Mouse (Mus musculus): Measurements from ENCODE around the gene Rnf207.
A peak's percentile ranks its signal among the peaks of the same experiment; 100 is the strongest.

The Rnf207 gene

GRCm38 (mm10) chr4:152272006-152272405 lies 46.8 kb downstream of the Rnf207 start:
- DNase-seq (ENCODE audit: low read depth) = no peak

DNA sequence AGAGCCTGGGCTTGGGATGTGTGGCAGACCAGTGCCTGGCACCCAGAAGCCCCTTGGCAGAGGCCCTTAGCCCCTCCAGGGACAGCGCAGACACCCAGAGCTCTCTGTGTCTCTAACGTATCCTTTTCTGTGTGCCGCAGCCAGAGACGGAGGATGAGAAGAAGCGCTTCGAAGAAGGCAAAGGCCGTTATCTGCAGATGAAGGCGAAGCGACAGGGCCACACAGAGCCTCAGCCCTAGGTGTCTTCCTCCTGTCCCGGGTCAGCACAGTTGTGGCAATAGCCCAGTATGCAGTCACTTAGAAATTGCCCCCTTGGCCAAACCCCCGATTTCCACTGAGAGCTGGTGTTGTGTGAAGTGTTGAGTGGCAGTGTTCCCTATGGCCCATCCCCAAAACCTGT lies 47.5 kb downstream of the Rnf207 start:
- no peak for DNase-seq (ENCODE audit: low read depth)

DNA sequence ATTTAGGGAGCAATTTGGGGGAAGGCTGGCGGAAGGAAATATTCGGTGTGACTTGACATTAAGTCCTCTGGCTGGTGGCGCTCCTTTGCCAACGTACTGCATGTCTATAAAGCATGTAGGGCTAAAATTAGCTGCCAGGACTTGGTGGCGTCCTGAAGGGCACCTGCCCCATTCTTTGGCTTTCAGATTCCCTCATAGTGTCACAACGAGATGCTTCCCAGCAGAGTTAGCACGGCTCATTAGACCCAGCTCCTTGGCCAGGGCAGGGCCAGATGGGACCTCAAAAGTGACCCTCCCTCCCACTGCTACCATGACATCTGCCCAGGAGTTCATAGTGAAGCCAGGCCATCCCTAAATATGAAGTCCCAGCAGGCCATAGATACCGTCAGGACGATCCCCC lies 48.2 kb downstream of the Rnf207 start:
- DNase-seq (ENCODE audit: low read depth) = no peak

DNA sequence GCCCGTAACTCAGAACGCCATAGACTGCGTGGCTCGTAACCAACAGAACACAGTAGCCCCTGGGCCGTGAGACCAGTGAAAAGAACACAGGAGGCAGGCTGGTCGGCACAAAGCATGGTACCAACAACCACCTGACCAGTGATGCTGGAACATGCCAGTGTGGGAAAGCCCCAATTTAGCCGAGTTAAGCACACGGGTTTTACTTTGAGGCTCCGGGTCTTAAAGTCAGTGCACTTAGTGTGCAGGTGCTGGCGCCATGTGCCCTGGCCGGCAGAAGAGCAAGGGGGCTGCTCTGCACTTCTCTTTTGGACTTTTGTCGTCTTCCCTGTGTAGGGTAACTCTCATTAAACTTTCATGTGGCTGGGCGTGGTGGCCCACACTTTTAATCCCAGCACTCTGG lies 48.8 kb downstream of the Rnf207 start:
- DNase-seq (ENCODE audit: low read depth) = no peak

- no peak for DNase-seq (ENCODE audit: low read depth)
These were observed 50.9 kb downstream of the Rnf207 start for GRCm38 (mm10) chr4:152267748-152268369.

DNA sequence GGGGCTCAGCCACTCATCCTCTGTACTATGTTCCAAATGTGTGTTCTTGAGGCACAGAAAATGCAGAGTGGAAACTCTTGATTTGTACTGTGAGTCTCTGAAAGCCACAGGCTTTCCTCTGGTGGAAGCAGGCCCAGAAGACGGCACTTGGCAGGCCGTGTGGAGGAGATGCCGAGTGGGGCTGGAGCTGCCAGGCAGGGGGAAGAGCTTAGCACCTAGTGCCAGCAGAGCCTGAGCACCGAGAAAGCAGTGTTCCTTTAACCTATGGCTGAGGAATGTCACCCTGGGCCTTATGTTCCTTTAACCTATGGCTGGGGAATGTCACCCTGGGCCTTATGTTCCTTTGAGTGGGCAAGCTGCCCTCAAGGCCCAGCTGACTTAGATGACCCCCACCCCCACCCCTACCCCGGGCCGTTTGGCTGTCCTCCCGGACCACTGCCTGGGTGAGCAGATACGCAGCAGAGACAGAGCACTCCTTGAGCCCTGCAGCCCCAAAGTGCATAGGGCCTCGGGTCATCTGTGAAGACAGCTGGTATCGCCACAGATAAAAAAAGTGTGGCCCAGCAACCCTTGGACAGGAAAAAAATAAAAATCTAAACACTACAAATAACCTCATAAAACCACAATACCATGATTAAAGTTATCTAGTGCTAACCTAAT lies 52.4 kb downstream of the Rnf207 start:
- no peak for DNase-seq (ENCODE audit: low read depth)

GRCm38 (mm10) chr4:152265791-152266190 lies 53.0 kb downstream of the Rnf207 start:
- no peak for DNase-seq (ENCODE audit: low read depth)

GRCm38 (mm10) chr4:152264867-152265568 lies 53.8 kb downstream of the Rnf207 start:
- DNase-seq (ENCODE audit: low read depth) = peak; percentile 24

DNA sequence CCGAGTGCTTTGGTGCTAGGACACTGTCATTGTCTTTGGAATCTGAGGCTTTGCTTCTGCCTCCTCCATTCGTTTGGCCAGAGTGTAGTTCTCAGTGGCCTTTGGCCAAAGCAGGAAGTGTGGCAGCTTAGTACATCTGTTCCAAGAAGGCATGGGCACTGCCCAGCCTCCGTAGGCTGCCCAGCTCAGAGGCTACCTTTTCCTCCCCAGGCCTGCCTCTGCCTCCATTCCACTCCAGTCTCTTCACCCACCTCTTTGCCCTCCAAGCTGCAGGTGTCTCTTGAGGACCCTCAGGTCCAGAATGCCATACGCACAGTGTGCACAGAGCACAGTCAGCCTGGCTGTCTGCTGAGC lies 54.6 kb downstream of the Rnf207 start:
- DNase-seq (ENCODE audit: low read depth) = no peak

DNA sequence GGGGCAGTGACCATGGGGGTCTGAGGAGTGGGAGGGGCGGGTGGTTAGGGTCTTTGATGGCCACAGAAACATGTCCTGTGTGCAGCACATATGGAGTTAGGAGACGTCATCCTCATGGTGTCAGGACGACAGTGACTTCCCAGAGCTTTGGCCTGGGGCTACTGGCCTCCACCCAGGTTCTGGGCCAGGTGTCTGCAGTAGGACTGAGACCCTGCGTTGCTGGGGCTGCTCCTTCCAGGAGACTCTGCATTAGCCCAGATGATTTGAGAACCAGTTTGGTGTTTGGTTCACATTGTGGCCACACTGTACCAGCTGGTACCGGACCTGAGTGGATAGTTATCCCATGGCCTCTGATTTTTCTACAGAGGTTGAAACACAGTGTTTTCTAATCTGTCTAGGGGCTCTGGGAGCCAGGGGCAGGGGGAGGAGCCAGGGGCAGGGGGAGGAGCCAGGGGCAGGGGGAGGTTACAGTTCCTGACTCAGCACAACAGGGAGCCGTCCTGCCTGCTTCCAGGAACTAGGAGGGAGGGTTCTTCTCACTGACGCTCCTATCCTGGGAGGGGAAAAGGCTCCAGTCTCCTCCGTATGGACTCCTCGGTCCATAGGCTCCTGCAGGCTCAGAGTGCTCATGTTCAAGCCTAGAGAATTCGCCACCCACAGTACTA lies 55.1 kb downstream of the Rnf207 start:
- DNase-seq (ENCODE audit: low read depth) = peak; percentile 38

GRCm38 (mm10) chr4:152263089-152263488 lies 55.7 kb downstream of the Rnf207 start:
- peak; percentile 48 for DNase-seq (ENCODE audit: low read depth)

DNA sequence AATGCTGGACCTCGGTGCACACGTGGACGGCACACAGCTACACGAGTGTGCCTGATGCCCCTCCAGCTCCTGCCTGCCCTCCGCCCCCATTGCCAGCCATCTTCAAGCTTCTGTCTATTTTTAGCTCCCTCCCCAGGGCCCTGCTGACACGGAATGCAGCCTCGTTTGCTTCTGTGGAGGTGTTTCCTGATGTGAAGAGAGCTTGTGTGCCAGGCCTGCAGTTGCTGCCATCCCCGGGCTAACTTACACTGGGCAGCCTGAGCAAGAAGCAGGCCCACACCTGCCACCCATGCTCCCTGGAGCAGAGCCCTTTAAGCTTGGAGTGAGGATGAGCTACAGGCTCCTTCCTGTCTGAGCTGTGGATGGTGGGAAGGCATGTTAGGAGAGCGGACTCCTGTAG lies 56.6 kb downstream of the Rnf207 start:
- no peak for DNase-seq (ENCODE audit: low read depth)

DNA sequence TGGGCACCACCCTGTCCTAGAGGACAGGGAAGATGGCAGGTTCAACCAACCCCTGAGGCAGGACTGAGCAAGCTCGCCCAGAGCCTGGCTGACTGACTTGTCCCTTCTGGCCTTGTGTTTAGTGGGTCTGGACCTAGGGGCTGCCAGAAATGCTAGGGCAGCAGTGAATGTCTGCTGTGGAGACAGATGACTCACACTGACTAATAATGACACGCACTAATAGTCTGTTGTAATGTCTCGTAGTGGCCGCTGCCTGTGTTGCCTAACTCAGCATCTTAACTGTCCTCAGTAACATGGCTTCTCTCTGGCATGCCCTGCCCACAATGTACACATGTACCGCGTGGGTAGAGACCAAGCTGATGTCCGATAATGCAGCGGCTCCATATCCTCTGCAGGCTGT lies 58.3 kb downstream of the Rnf207 start:
- DNase-seq (ENCODE audit: low read depth) = no peak

- DNase-seq (ENCODE audit: low read depth) = peak; percentile 29
These were observed 61.7 kb downstream of the Rnf207 start for GRCm38 (mm10) chr4:152257070-152257469.
